Mouse (Mus musculus): ENCODE measurements around the gene Ms4a10. TPM values are rescaled to one million over a fixed set of nuclear protein-coding genes. Genes with fewer than 3 reads are reported as not detected.

The Ms4a10 gene
- polyA plus RNA-seq, 1 experiment from 2014 or later, result 0.20 TPM

DNA sequence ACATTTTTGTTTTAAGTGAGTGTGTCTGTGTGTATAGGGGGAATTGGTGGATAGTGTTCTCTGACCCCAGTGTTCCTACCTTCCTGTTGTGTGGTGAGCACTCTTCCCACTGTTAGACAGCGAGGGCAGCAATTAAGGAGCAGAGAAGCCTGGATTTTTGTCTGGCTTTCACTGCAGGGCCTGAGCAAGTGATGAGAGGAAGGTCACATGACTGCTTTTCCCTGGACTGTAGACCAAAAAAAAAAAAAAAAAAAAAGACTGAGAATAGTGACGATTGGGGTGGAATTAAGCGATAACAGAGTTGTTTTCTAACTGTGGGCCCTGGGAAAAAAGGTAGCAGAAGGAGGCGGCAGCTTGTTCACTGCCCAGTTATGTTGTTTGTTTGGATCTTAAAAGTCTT, 47.8 kb downstream of the Ms4a10 start:
- Histone ChIP-seq H3K27me3 (ENCODE audit: insufficient read depth, poor library complexity, severe bottlenecking) (no peaks in the 10 kb centered on the region), H3K36me3 (no peaks in the 10 kb centered on the region), H3K4me3 (no peak overlapping the region), H3K9me3 (no peaks in the 10 kb centered on the region), H3K4me1 (peaks cover 17% of the 10 kb centered on the region; the same call in 1 of the 2 replicates), H3K27ac (peak overlapping the region; percentile 77; the same call in 1 of the 2 replicates)
- DNase-seq (ENCODE audit: low spot score), result no peak
- 47% methylated on average over 4 of the region's 4 CpGs for WGBS

DNA sequence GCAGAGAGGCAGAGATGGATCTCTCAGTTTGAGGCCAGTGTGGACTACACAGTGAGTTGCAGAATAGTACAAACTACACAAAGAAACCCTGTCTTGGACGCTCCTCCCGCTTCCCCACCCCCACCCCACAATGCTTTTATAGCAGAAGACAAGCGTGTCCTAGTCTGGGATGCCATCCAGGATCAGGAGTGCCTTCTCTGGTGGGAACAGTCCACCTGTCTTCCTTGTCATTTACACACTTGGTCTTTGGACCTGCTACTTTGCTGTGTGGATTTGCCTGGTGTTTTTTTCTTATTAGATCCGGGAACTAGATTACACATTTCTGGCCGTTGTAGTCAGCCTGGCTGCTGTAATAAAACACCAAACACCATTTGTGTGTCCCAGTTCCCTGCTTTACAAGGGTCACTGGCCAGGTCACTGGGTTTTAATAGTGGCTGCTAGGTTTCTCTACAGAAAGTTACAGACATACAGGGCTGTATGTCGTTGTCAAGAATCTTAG, 48.3 kb downstream of the Ms4a10 start:
- H3K4me1 ChIP-seq, result peaks cover 17% of the 10 kb centered on the region; the same call in 1 of the 2 replicates
- H3K27me3 ChIP-seq (ENCODE audit: insufficient read depth, poor library complexity, severe bottlenecking), result no peaks in the 10 kb centered on the region
- H3K27ac ChIP-seq, result peak overlapping the region; percentile 77; the same call in 1 of the 2 replicates
- H3K36me3 ChIP-seq, result no peaks in the 10 kb centered on the region
- 70% methylated on average over 6 of the region's 6 CpGs for WGBS
- no peak for DNase-seq (ENCODE audit: low spot score)
- no peaks in the 10 kb centered on the region for H3K9me3 ChIP-seq
- no peak overlapping the region for H3K4me3 ChIP-seq

DNA sequence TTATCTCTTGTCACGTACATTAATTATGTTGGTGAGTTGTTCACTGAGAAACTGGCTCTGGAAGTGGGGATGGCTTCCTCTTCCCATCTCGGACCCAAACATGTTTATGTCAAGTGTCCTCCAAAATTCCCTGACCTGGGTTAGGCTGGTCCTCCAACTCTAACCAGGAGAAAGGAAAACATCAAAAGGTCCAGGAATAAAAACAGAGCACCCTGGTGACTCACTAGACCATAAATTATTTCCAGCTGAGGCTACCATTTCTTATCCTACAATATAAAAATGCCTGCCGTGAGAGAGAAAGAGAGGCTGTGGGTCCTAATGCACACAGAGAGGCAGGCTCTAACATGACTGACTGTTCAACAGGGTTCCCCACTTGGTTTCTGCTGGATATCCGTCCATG, 50.2 kb downstream of the Ms4a10 start:
- Histone ChIP-seq H3K4me3 (no peak overlapping the region), H3K36me3 (no peaks in the 10 kb centered on the region), H3K27ac (no peak overlapping the region), H3K27me3 (ENCODE audit: insufficient read depth, poor library complexity, severe bottlenecking) (peaks cover 6% of the 10 kb centered on the region; the same call in 1 of the 2 replicates), H3K4me1 (0 out of 2 replicates have a peak, but pooled peaks cover 17% of the 10 kb centered on the region), H3K9me3 (no peaks in the 10 kb centered on the region)
- 55% methylated on average over 4 of the region's 4 CpGs for WGBS
- DNase-seq (ENCODE audit: low spot score), result no peak

DNA sequence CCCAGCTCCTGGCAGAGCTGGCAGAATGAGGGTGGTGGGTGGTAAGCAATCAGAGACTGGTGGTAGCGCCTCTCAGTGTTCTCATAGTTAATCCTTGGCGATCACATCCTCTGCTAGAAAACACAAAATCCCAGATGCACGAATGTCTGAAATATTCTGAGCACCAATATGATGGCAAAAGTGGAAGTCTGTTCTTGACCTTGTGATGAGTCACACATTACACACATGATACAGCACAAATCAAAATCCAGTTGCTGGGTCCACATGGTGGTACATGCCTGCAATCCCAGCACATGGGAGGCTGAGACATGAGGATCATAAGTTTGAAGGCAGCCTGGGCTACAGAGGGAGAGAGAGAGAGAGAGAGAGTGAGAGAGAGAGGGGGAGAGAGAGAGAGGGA, 53.4 kb downstream of the Ms4a10 start:
- H3K9me3 ChIP-seq, result no peaks in the 10 kb centered on the region
- peaks cover 17% of the 10 kb centered on the region for H3K4me1 ChIP-seq
- no peak overlapping the region for H3K27ac ChIP-seq
- no peak for DNase-seq (ENCODE audit: low spot score)
- H3K36me3 ChIP-seq, result no peaks in the 10 kb centered on the region
- no peak overlapping the region for H3K4me3 ChIP-seq
- WGBS, result 74% methylated on average over 3 of the region's 3 CpGs
- peaks cover 9% of the 10 kb centered on the region; the same call in 1 of the 2 replicates for H3K27me3 ChIP-seq (ENCODE audit: insufficient read depth, poor library complexity, severe bottlenecking)

DNA sequence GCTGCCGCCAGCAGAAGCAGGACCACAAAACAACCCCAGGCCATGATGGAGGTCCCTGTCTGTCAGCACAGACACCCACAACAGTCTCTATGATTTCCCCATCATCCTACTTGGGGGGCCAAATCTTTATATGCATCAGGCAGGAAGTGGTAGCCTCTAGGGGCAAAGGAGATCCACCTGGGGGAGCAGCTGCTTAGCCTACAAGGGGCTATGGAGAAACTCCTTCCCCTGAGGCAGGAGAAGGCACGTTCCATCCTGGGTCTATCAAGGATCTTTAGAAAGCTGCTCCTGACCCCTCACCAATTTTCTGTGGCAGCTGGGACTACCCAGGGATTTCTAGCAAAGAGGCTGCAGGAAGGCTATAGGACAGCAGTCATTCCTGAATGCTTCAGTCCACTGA, 53.9 kb downstream of the Ms4a10 start, which contains the start of gene Zp1:
Zp1 (minus strand) TSS at position 101 of the 400 bp plus-strand sequence.
- Histone ChIP-seq H3K4me1 (peaks cover 12% of the 10 kb centered on the region), H3K27ac (no peak within 1 kb of the TSS), H3K9me3 (no peaks in the 10 kb centered on the region), H3K27me3 (ENCODE audit: insufficient read depth, poor library complexity, severe bottlenecking) (peaks cover 9% of the 10 kb centered on the region; the same call in 1 of the 2 replicates), H3K4me3 (no peak within 1 kb of the TSS), H3K36me3 (no peaks in the 10 kb centered on the region)
- no peak for DNase-seq (ENCODE audit: low spot score)
- 69% methylated on average over 2 of the region's 2 CpGs for WGBS

DNA sequence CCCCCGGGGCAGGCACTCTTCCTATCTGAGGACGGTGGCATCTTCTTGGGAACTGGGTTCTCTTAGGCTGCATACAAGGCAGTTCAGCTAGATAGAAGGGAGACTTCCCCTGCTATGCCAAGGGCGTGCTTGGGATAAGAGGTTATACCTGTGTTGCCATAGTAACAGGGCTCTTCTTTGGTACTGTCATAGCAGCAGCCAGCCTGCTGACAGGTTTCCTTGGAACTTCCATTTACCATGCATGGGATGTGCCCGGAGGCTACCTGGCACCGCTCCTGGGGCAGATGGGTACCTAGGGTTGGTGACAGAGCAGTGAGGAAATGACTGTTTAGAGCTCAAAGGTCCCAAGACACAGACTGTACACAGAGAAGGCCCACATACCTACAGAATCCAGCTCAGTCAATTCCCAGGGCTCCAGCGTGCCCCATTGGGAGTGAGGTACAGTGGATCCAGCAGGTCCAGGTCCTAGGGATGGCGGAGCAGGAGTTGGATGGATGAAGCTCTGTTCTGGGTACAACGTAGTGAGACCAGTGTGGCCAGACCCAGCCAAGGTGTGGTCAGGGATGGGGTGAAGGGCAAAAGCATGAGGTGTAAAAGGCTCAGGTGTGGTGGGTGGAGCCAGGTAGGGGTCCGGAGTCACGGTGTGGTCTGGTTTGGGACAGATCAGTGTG, 56.0 kb downstream of the Ms4a10 start:
- WGBS, result 84% methylated on average over 10 of the region's 10 CpGs

DNA sequence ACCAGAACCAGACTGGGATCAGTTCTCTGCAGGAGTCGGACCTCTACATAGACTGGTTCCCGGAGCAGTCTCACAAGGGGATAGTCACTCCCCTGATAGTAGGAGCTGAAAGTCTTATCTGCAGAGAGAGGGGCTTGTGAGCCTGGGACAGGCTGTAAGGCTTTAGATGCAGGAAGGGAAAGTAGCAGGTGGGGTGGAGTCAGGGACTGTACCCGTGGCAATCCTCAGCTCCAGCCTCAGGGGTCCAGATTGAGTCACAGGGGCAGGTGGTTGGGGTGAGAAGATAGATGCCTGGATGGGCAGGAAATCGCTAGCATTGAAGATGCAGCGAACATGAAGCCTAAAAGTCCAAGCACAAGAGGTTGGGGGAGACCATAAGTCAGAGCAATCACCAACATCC, 58.0 kb downstream of the Ms4a10 start:
- Histone ChIP-seq H3K9me3 (no peaks in the 10 kb centered on the region), H3K27ac (no peak overlapping the region), H3K4me1 (peaks cover 26% of the 10 kb centered on the region), H3K36me3 (no peaks in the 10 kb centered on the region), H3K27me3 (ENCODE audit: insufficient read depth, poor library complexity, severe bottlenecking) (peaks cover 9% of the 10 kb centered on the region; the same call in 1 of the 2 replicates), H3K4me3 (no peak overlapping the region)
- no peak for DNase-seq (ENCODE audit: low spot score)
- 40% methylated on average over 5 of the region's 5 CpGs for WGBS

More for the DNA sequence above, 56.0 kb downstream of the Ms4a10 start:
- DNase-seq (ENCODE audit: low spot score), result no peak
- no peaks in the 10 kb centered on the region for H3K36me3 ChIP-seq
- no peak overlapping the region for H3K27ac ChIP-seq
- peaks cover 26% of the 10 kb centered on the region for H3K4me1 ChIP-seq
- peaks cover 9% of the 10 kb centered on the region; the same call in 1 of the 2 replicates for H3K27me3 ChIP-seq (ENCODE audit: insufficient read depth, poor library complexity, severe bottlenecking)
- H3K9me3 ChIP-seq, result no peaks in the 10 kb centered on the region
- H3K4me3 ChIP-seq, result no peak overlapping the region

DNA sequence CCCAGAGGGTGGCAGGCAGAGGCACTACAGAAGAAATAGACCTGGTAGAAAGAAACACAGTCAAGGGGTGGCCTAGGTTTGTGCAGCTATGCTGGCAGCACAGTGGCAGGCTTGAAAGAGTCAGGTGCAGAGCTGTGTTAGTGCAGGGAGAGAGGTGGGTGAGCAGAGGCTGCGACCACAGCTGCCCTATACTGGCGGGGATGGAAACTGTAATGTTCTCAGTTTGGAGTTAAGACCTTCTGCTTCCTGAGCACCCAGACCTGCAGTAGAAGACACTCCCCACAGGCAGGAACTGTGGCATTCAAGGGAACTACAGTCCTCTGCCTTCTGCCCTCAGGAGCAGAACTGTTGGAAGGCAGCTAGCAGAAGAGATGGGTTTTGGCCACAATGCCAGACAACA, 59.6 kb downstream of the Ms4a10 start:
- Histone ChIP-seq H3K36me3 (no peaks in the 10 kb centered on the region), H3K9me3 (no peaks in the 10 kb centered on the region), H3K27me3 (ENCODE audit: insufficient read depth, poor library complexity, severe bottlenecking) (peaks cover 5% of the 10 kb centered on the region; the same call in 1 of the 2 replicates), H3K4me3 (no peak overlapping the region), H3K27ac (peak overlapping the region; percentile 66; the same call in 1 of the 2 replicates), H3K4me1 (peaks cover 26% of the 10 kb centered on the region)
- no peak for DNase-seq (ENCODE audit: low spot score)
- WGBS, result 64% methylated on average over 2 of the region's 2 CpGs

DNA sequence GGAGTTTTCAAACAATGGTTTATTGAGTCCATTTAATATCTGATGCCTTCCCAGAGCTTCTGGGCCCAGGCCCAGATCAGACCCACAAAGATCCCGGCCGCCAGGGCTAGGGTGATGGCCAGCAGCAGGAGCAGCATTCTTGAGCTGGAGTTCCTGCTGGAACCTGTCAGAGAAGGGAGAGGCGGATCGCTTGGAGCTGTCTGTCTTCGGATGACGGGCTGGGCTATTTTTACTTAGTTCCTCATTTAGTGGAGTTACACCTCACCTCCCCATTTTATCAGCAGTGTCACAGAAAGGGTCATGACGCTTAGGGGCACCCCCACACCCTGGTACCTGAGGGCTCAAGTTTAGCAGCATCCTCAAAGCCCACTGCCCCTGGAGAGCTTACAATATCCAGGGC, 60.2 kb downstream of the Ms4a10 start:
- no peaks in the 10 kb centered on the region for H3K36me3 ChIP-seq
- peak; percentile 84 for DNase-seq (ENCODE audit: low spot score)
- no peak overlapping the region for H3K4me3 ChIP-seq
- WGBS, result 31% methylated on average over 7 of the region's 7 CpGs
- peak overlapping the region; percentile 66 for H3K27ac ChIP-seq
- no peaks in the 10 kb centered on the region for H3K9me3 ChIP-seq
- peaks cover 4% of the 10 kb centered on the region; the same call in 1 of the 2 replicates for H3K27me3 ChIP-seq (ENCODE audit: insufficient read depth, poor library complexity, severe bottlenecking)
- H3K4me1 ChIP-seq, result peaks cover 31% of the 10 kb centered on the region

Other genes with a start within 250 kb of the Ms4a10 start
- gene Cd5, start 235.7 kb downstream of the Ms4a10 start, polyA plus RNA-seq (2016; fragmentation: Nextera tagmentation; extraction: Ambion mirVana), result 0.18 and 0.28 TPM in 2 replicates
- 0.06 TPM in 1 of 2 replicates, not detected in the other for gene Cd6, start 144.6 kb downstream of the Ms4a10 start, polyA plus RNA-seq (2016; fragmentation: Nextera tagmentation; extraction: Ambion mirVana)
- 0.16 and 0.22 TPM in 2 replicates for gene Slc15a3, start 134.9 kb downstream of the Ms4a10 start, polyA plus RNA-seq (2016; fragmentation: Nextera tagmentation; extraction: Ambion mirVana)
- 63.8 and 77.5 TPM in 2 replicates for gene Tmem132a, start 104.7 kb downstream of the Ms4a10 start, polyA plus RNA-seq (2016; fragmentation: Nextera tagmentation; extraction: Ambion mirVana)
- gene Tmem109, start 92.7 kb downstream of the Ms4a10 start, polyA plus RNA-seq (2016; fragmentation: Nextera tagmentation; extraction: Ambion mirVana), result 67.8 and 68.2 TPM in 2 replicates
- 21.3 and 48.5 TPM in 2 replicates for gene Prpf19, start 79.4 kb downstream of the Ms4a10 start, polyA plus RNA-seq (2016; fragmentation: Nextera tagmentation; extraction: Ambion mirVana)
- gene Zp1, start 54.0 kb downstream of the Ms4a10 start, polyA plus RNA-seq (2016; fragmentation: Nextera tagmentation; extraction: Ambion mirVana), result not detected in 2 replicates
- 0.19 and 0.30 TPM in 2 replicates for gene Ptgdr2, start 37.5 kb downstream of the Ms4a10 start, polyA plus RNA-seq (2016; fragmentation: Nextera tagmentation; extraction: Ambion mirVana)
- 27.2 and 39.6 TPM in 2 replicates for gene Ccdc86, start 25.4 kb downstream of the Ms4a10 start, polyA plus RNA-seq (2016; fragmentation: Nextera tagmentation; extraction: Ambion mirVana)
- gene Ms4a15, start 18.6 kb upstream of the Ms4a10 start, polyA plus RNA-seq (2016; fragmentation: Nextera tagmentation; extraction: Ambion mirVana), result not detected in 2 replicates
- not detected in 2 replicates for gene Ms4a18, start 43.4 kb upstream of the Ms4a10 start, polyA plus RNA-seq (2016; fragmentation: Nextera tagmentation; extraction: Ambion mirVana)
- not detected in 2 replicates for gene Ms4a8a, start 106.4 kb upstream of the Ms4a10 start, polyA plus RNA-seq (2016; fragmentation: Nextera tagmentation; extraction: Ambion mirVana)
- gene 1700017D01Rik, start 156.2 kb upstream of the Ms4a10 start, polyA plus RNA-seq (2016; fragmentation: Nextera tagmentation; extraction: Ambion mirVana), result not detected in 2 replicates
- gene 1700025F22Rik, start 190.7 kb upstream of the Ms4a10 start, polyA plus RNA-seq (2016; fragmentation: Nextera tagmentation; extraction: Ambion mirVana), result not detected in 2 replicates
- not detected in 2 replicates for gene Ms4a13, start 222.1 kb upstream of the Ms4a10 start, polyA plus RNA-seq (2016; fragmentation: Nextera tagmentation; extraction: Ambion mirVana)

All from heart, embryonic 10.5 days (tissue).